Comparison of ENCODE assay signal across 8 mouse cellular contexts in the genomic region with DNA sequence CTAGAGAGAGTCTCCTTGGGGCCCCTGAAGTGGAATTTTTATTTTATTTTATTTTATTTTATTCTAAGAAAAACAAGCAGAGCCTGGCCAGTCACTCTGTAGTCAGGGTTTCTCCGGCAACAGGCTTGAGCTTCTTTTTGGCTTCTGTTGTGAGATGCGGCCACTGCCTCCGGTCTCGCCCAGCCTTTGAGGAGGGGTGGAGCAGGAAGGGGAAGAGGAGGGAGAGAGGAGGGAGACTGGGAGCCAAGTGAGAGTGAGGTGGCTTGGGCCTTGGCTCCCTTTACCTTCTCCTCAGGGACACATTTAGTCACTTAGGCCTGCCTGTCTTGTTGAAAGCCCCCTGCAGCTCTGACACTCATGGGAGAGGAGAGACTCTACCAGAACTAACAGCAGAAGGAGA.
DNase-seq lines count a peak whose midpoint lies in the region; ATAC-seq and TF ChIP-seq lines count a peak whose summit lies in the region.

No protein-coding gene starts in this region.

- ATAC-seq in forebrain, embryonic 16.5 days, result no peak
- ATAC-seq in lung, embryonic 15.5 days (ENCODE audit: borderline replicate concordance, extremely low read depth, low FRiP score, low TSS enrichment), result no peak

- no peaks in the 10 kb centered on the region for H3K36me3 ChIP-seq in forebrain, embryonic 16.5 days (ENCODE audit: control insufficient read depth, insufficient read depth)
- H3K36me3 ChIP-seq in lung, embryonic 15.5 days, result no peaks in the 10 kb centered on the region
- H3K36me3 ChIP-seq in thymus, adult 2 months (ENCODE audit: control insufficient read depth, insufficient read depth, low read length), result no peaks in the 10 kb centered on the region

- WGBS in forebrain, embryonic 16.5 days, result 30% methylated on average over 4 of the region's 4 CpGs
- 58% methylated on average over 4 of the region's 4 CpGs for WGBS in lung, embryonic 15.5 days
- WGBS in thymus, adult 2 months, result 92% methylated on average over 4 of the region's 4 CpGs

- intact Hi-C loops in gastrocnemius, adult 2 months (cut with DNase I), result loop anchor here (5.0 to 10.0 kb wide), 2 partner anchors 55 to 427 kb away; partner anchors contain the start of genes Ccdc115 and Imp4

- DNase-seq in gastrocnemius, adult 2 months, result peak; percentile 50
- DNase-seq in gastrocnemius, postnatal 4 days (ENCODE audit: low spot score in 2 of 2), result no peak
- DNase-seq in MN1 (ENCODE audit: low spot score), result peak; percentile 39
- no peak for DNase-seq in thymus, adult 2 months
- no peak for DNase-seq in Muller cell, postnatal 12 days (ENCODE audit: inconsistent ontology term)
- no peak for DNase-seq in retina, embryonic 14.5 days (ENCODE audit: low spot score)

- H3K4me1 ChIP-seq in forebrain, embryonic 16.5 days (replicated peaks; ENCODE audit: control insufficient read depth, insufficient read depth, low read length), result peaks cover 34% of the 10 kb centered on the region
- peaks cover 35% of the 10 kb centered on the region for H3K4me1 ChIP-seq in lung, embryonic 15.5 days
- H3K4me1 ChIP-seq in thymus, adult 2 months (replicated peaks; ENCODE audit: control insufficient read depth, insufficient read depth, low read length), result peaks cover 21% of the 10 kb centered on the region

- no peak for TF ChIP-seq POLR2A in thymus, adult 2 months (IDR thresholded peaks at IDR 0.05; ENCODE audit: control insufficient read depth, extremely low read depth, insufficient read depth, low read length, poor library complexity)

- peak overlapping the region; percentile 86 for H3K27ac ChIP-seq in gastrocnemius, adult 2 months
- H3K27ac ChIP-seq in forebrain, embryonic 16.5 days (ENCODE audit: low read length), result no peak overlapping the region
- H3K27ac ChIP-seq in lung, embryonic 15.5 days, result no peak overlapping the region
- no peak overlapping the region for H3K27ac ChIP-seq in thymus, adult 2 months (ENCODE audit: control insufficient read depth, insufficient read depth, low read length)

- H3K4me3 ChIP-seq in gastrocnemius, adult 2 months, result peak overlapping the region; percentile 81
- H3K4me3 ChIP-seq in forebrain, embryonic 16.5 days (replicated peaks; ENCODE audit: low read length), result peak overlapping the region; percentile 66
- H3K4me3 ChIP-seq in lung, embryonic 15.5 days, result no peak overlapping the region
- H3K4me3 ChIP-seq in thymus, adult 2 months (ENCODE audit: control insufficient read depth, insufficient read depth, low read length), result no peak overlapping the region

- H3K9ac ChIP-seq in forebrain, embryonic 16.5 days (replicated peaks; ENCODE audit: low read depth, low read length), result no peak overlapping the region; the same call in 1 of the 2 replicates
- no peak overlapping the region for H3K9ac ChIP-seq in lung, embryonic 15.5 days

- no peak for TF ChIP-seq CTCF in gastrocnemius, adult 2 months (IDR thresholded peaks at IDR 0.05)
- no peak for TF ChIP-seq CTCF in thymus, adult 2 months (IDR thresholded peaks at IDR 0.05; ENCODE audit: borderline replicate concordance, control insufficient read depth, extremely low read depth, insufficient read depth, low read length, poor library complexity)

- H3K9me3 ChIP-seq in forebrain, embryonic 16.5 days (ENCODE audit: control insufficient read depth, low read length), result no peaks in the 10 kb centered on the region
- H3K9me3 ChIP-seq in lung, embryonic 15.5 days, result no peaks in the 10 kb centered on the region

- H3K27me3 ChIP-seq in forebrain, embryonic 16.5 days (replicated peaks; ENCODE audit: control insufficient read depth, insufficient read depth, low read length), result no peaks in the 10 kb centered on the region
- H3K27me3 ChIP-seq in lung, embryonic 15.5 days, result no peaks in the 10 kb centered on the region; the same call in 1 of the 2 replicates
- H3K27me3 ChIP-seq in thymus, adult 2 months (ENCODE audit: control insufficient read depth, insufficient read depth, low read length), result no peaks in the 10 kb centered on the region

- H3K4me2 ChIP-seq in forebrain, embryonic 16.5 days (ENCODE audit: low read length), result peak overlapping the region; percentile 84
- H3K4me2 ChIP-seq in lung, embryonic 15.5 days, result peak overlapping the region; percentile 84; the same call in 1 of the 2 replicates

Comparison
In these comparisons a context has a peak if more than half of its experiments do, and no peak if none do; other contexts are left out.
1. DNase-seq: peak in gastrocnemius, adult 2 months (single experiment) and MN1 (single experiment); none in gastrocnemius, postnatal 4 days (0 of 2), thymus, adult 2 months (single experiment), Muller cell, postnatal 12 days (single experiment) and retina, embryonic 14.5 days (single experiment).
2. H3K4me3 ChIP-seq: peak in gastrocnemius, adult 2 months (single experiment) and forebrain, embryonic 16.5 days (single experiment); none in lung, embryonic 15.5 days (single experiment) and thymus, adult 2 months (single experiment).